Mouse (Mus musculus) gastrocnemius, postnatal 36 days (tissue): Measurements from ENCODE around the gene Wdr45b. TPM values are rescaled to one million over a fixed set of nuclear protein-coding genes. Genes with fewer than 3 reads are reported as not detected.
"Not testable (repeated sequence)": the region's sequence is repeated elsewhere in the genome, so short reads cannot be mapped to it uniquely, and the experiment has no call there.

Source experiments
- DNase-seq, 2 experiments: peaks; one replicate each; pipeline ENCODE4 v3.0.0; 2022
- intact Hi-C: fragments of 180-260 bp; cut with DNase I; formaldehyde crosslinking; loops from one replicate; pipeline ENCODE4 v1.15.1; 2025
- microRNA-seq, 2 experiments: library from miRNA; unstranded; fragments of <30 nt; microRNA quantifications; one replicate each; pipeline ENCODE4 v1.2.0; 2021
- total RNA-seq, 2 experiments: library from RNA; stranded (reverse); gene quantifications; 2 replicates each; pipeline ENCODE4 v1.2.3; 2021

Wdr45b gene
- total RNA-seq, 2 experiments from 2014 or later, result 16.5 to 17.9 TPM

- no peak for DNase-seq
- intact Hi-C loops, result no loop called here
Measured at GRCm38 (mm10) chr11:121339647-121340046, 14.6 kb downstream of the Wdr45b start.

- no peak for DNase-seq
- intact Hi-C loops, result no loop called here
Measured at GRCm38 (mm10) chr11:121331641-121332040, 22.6 kb downstream of the Wdr45b start.

- intact Hi-C loops, result no loop called here
- DNase-seq, result no peak
Measured at GRCm38 (mm10) chr11:121328619-121329018, 25.6 kb downstream of the Wdr45b start.

GRCm38 (mm10) chr11:121328206-121328605 is 26.0 kb downstream of the Wdr45b start:
- intact Hi-C loops, result no loop called here

GRCm38 (mm10) chr11:121326681-121327080 is 27.6 kb downstream of the Wdr45b start:
- intact Hi-C loops, result no loop called here
- no peak for DNase-seq

More at GRCm38 (mm10) chr11:121328206-121328605, 26.0 kb downstream of the Wdr45b start:
- DNase-seq, result no peak

GRCm38 (mm10) chr11:121326034-121326433 is 28.2 kb downstream of the Wdr45b start:
- DNase-seq, result no peak
- intact Hi-C loops, result no loop called here

GRCm38 (mm10) chr11:121307712-121308111 is 46.5 kb downstream of the Wdr45b start:
- intact Hi-C loops, DNase-seq: not testable (repeated sequence)

- intact Hi-C loops, result no loop called here
- DNase-seq, result no peak
Measured at GRCm38 (mm10) chr11:121306608-121307007, 47.6 kb downstream of the Wdr45b start.

- no peak for DNase-seq
- intact Hi-C loops, result no loop called here
Measured at GRCm38 (mm10) chr11:121305371-121305770, 48.9 kb downstream of the Wdr45b start.

- intact Hi-C loops, result no loop called here
- no peak for DNase-seq
Measured at GRCm38 (mm10) chr11:121300265-121300664, 54.0 kb downstream of the Wdr45b start.

- intact Hi-C loops, result no loop called here
- DNase-seq, result no peak
Measured at GRCm38 (mm10) chr11:121298493-121298892, 55.8 kb downstream of the Wdr45b start.

GRCm38 (mm10) chr11:121294771-121295170 is 59.5 kb downstream of the Wdr45b start:
- intact Hi-C loops, result no loop called here
- DNase-seq, result no peak

GRCm38 (mm10) chr11:121289859-121290258 is 64.4 kb downstream of the Wdr45b start:
- intact Hi-C loops, result no loop called here

GRCm38 (mm10) chr11:121282911-121283310 is 71.3 kb downstream of the Wdr45b start:
- intact Hi-C loops, result no loop called here
- no peak for DNase-seq

More at GRCm38 (mm10) chr11:121289859-121290258, 64.4 kb downstream of the Wdr45b start:
- DNase-seq, result no peak

GRCm38 (mm10) chr11:121278011-121278410 is 76.2 kb downstream of the Wdr45b start:
- intact Hi-C loops, result no loop called here
- DNase-seq, result no peak

GRCm38 (mm10) chr11:121277516-121277915 is 76.7 kb downstream of the Wdr45b start:
- intact Hi-C loops, result no loop called here
- no peak for DNase-seq

Small RNA genes lying within 50 kb of the gene (microRNA-seq; reads per million reads assigned to microRNA genes)
- gene Mir7236, result 0 to 0.36 reads per million in 2 experiments

Other genes starting within 250 kb of the Wdr45b start
- not detected for gene Tex19.2, start 235.8 kb downstream of the Wdr45b start, total RNA-seq
- gene Tex19.1, start 208.3 kb downstream of the Wdr45b start, total RNA-seq, result not detected
- gene Uts2r, start 194.2 kb downstream of the Wdr45b start, total RNA-seq, result 1 to 10 TPM; 1.4 to 1.5 TPM
- gene Hexdc, start 150.0 kb downstream of the Wdr45b start, total RNA-seq, result 1 to 10 TPM; 6.8 to 7.5 TPM
- 10 to 100 TPM; 11.0 to 12.0 TPM for gene Ogfod3, start 149.7 kb downstream of the Wdr45b start, total RNA-seq
- gene Cybc1, start 125.1 kb downstream of the Wdr45b start, total RNA-seq, result 1 to 10 TPM; 2.5 to 2.7 TPM
- gene Narf, start 117.2 kb downstream of the Wdr45b start, total RNA-seq, result 100 to 1,000 TPM in 1 of 2 experiments, 10 to 100 TPM in 1; 94.7 to 102 TPM
- gene Foxk2, start 94.5 kb downstream of the Wdr45b start, total RNA-seq, result 10 to 100 TPM; 24.6 to 24.9 TPM
- gene Rab40b, start 33.8 kb upstream of the Wdr45b start, total RNA-seq, result 10 to 100 TPM in 1 of 2 experiments, 1 to 10 TPM in 1; 6.0 to 16.3 TPM
- 1 to 10 TPM; 3.2 to 3.6 TPM for gene Fn3krp, start 67.0 kb upstream of the Wdr45b start, total RNA-seq
- gene Fn3k, start 80.5 kb upstream of the Wdr45b start, total RNA-seq, result 10 to 100 TPM; 14.4 to 17.6 TPM
- 10 to 100 TPM; 12.5 to 12.7 TPM for gene Tbcd, start 97.5 kb upstream of the Wdr45b start, total RNA-seq
- gene Zfp750, start 164.9 kb upstream of the Wdr45b start, total RNA-seq, result under 1 TPM; 0.20 to 0.35 TPM